Mouse (Mus musculus): ENCODE results near the gene Rab4b. TPM values are rescaled to one million over a fixed set of nuclear protein-coding genes. Genes with fewer than 3 reads are reported as not detected.

The Rab4b gene
- polyA plus RNA-seq, 1 experiment from 2014 or later = 72.6 TPM

- WGBS = 87% methylated on average over 4 of the region's 4 CpGs
- Histone ChIP-seq H3K27me3 (ENCODE audit: control insufficient read depth, insufficient read depth, low read length) (no peaks in the 10 kb centered on the region), H3K9ac (ENCODE audit: low read length) (no peak overlapping the region), H3K4me1 (ENCODE audit: control insufficient read depth, insufficient read depth, low read length) (peaks cover 4% of the 10 kb centered on the region), H3K4me2 (ENCODE audit: low read depth) (no peak overlapping the region), H3K27ac (ENCODE audit: low read depth, low read length) (no peak overlapping the region), H3K36me3 (ENCODE audit: control insufficient read depth, insufficient read depth, low read length) (peaks cover 42% of the 10 kb centered on the region), H3K9me3 (ENCODE audit: control insufficient read depth, low read length) (no peaks in the 10 kb centered on the region), H3K4me3 (ENCODE audit: low read depth, low read length) (no peak overlapping the region)
- DNase-seq (ENCODE audit: low spot score) (no peak), ATAC-seq (ENCODE audit: insufficient read depth, low FRiP score, low TSS enrichment) (no peak)
Measured at GRCm38 (mm10) chr7:27193731-27194130, 15.0 kb upstream of the Rab4b start.

GRCm38 (mm10) chr7:27192434-27192833 is 13.7 kb upstream of the Rab4b start:
- H3K9me3 ChIP-seq (ENCODE audit: control insufficient read depth, low read length) = no peaks in the 10 kb centered on the region
- peaks cover 46% of the 10 kb centered on the region for H3K36me3 ChIP-seq (ENCODE audit: control insufficient read depth, insufficient read depth, low read length)
- no peak overlapping the region for H3K4me3 ChIP-seq (ENCODE audit: low read depth, low read length)
- no peaks in the 10 kb centered on the region for H3K27me3 ChIP-seq (ENCODE audit: control insufficient read depth, insufficient read depth, low read length)
- 95% methylated on average over 5 of the region's 5 CpGs for WGBS
- H3K9ac ChIP-seq (ENCODE audit: low read length) = no peak overlapping the region
- DNase-seq (ENCODE audit: low spot score) (no peak), ATAC-seq (ENCODE audit: insufficient read depth, low FRiP score, low TSS enrichment) (no peak)
- peaks cover 4% of the 10 kb centered on the region for H3K4me1 ChIP-seq (ENCODE audit: control insufficient read depth, insufficient read depth, low read length)
- H3K27ac ChIP-seq (ENCODE audit: low read depth, low read length) = no peak overlapping the region
- H3K4me2 ChIP-seq (ENCODE audit: low read depth) = no peak overlapping the region

GRCm38 (mm10) chr7:27189271-27189931 is 10.7 kb upstream of the Rab4b start:
- DNase-seq (ENCODE audit: low spot score) (no peak), ATAC-seq (ENCODE audit: insufficient read depth, low FRiP score, low TSS enrichment) (no peak)
- no peak overlapping the region for H3K27ac ChIP-seq (ENCODE audit: low read depth, low read length)
- no peaks in the 10 kb centered on the region for H3K27me3 ChIP-seq (ENCODE audit: control insufficient read depth, insufficient read depth, low read length)
- peaks cover 68% of the 10 kb centered on the region for H3K36me3 ChIP-seq (ENCODE audit: control insufficient read depth, insufficient read depth, low read length)
- WGBS = 97% methylated on average over 10 of the region's 10 CpGs
- no peak overlapping the region for H3K4me3 ChIP-seq (ENCODE audit: low read depth, low read length)
- peaks cover under 1% of the 10 kb centered on the region for H3K4me1 ChIP-seq (ENCODE audit: control insufficient read depth, insufficient read depth, low read length)
- no peak overlapping the region for H3K4me2 ChIP-seq (ENCODE audit: low read depth)
- no peaks in the 10 kb centered on the region for H3K9me3 ChIP-seq (ENCODE audit: control insufficient read depth, low read length)
- H3K9ac ChIP-seq (ENCODE audit: low read length) = no peak overlapping the region

- peaks cover 47% of the 10 kb centered on the region for H3K36me3 ChIP-seq (ENCODE audit: control insufficient read depth, insufficient read depth, low read length)
- H3K4me2 ChIP-seq (ENCODE audit: low read depth) = no peak overlapping the region
- no peaks in the 10 kb centered on the region for H3K27me3 ChIP-seq (ENCODE audit: control insufficient read depth, insufficient read depth, low read length)
- no peaks in the 10 kb centered on the region for H3K9me3 ChIP-seq (ENCODE audit: control insufficient read depth, low read length)
- ATAC-seq (ENCODE audit: insufficient read depth, low FRiP score, low TSS enrichment) = no peak
- no peak for DNase-seq (ENCODE audit: low spot score)
- H3K4me1 ChIP-seq (ENCODE audit: control insufficient read depth, insufficient read depth, low read length) = no peaks in the 10 kb centered on the region
- WGBS = 92% methylated on average over 5 of the region's 5 CpGs
- no peak overlapping the region for H3K4me3 ChIP-seq (ENCODE audit: low read depth, low read length)
- no peak overlapping the region for H3K27ac ChIP-seq (ENCODE audit: low read depth, low read length)
- H3K9ac ChIP-seq (ENCODE audit: low read length) = no peak overlapping the region
Measured at GRCm38 (mm10) chr7:27185986-27186385, 7.3 kb upstream of the Rab4b start.

- H3K9ac ChIP-seq (ENCODE audit: low read length) = no peak overlapping the region
- H3K36me3 ChIP-seq (ENCODE audit: control insufficient read depth, insufficient read depth, low read length) = peaks cover 37% of the 10 kb centered on the region
- DNase-seq (ENCODE audit: low spot score) (peak; percentile 50), ATAC-seq (ENCODE audit: insufficient read depth, low FRiP score, low TSS enrichment) (no peak; the same call in 1 of the 2 replicates)
- H3K27ac ChIP-seq (ENCODE audit: low read depth, low read length) = no peak overlapping the region
- H3K4me3 ChIP-seq (ENCODE audit: low read depth, low read length) = no peak overlapping the region
- H3K27me3 ChIP-seq (ENCODE audit: control insufficient read depth, insufficient read depth, low read length) = no peaks in the 10 kb centered on the region
- H3K4me2 ChIP-seq (ENCODE audit: low read depth) = no peak overlapping the region
- no peaks in the 10 kb centered on the region for H3K4me1 ChIP-seq (ENCODE audit: control insufficient read depth, insufficient read depth, low read length)
- 78% methylated on average over 3 of the region's 3 CpGs for WGBS
- no peaks in the 10 kb centered on the region for H3K9me3 ChIP-seq (ENCODE audit: control insufficient read depth, low read length)
Measured at GRCm38 (mm10) chr7:27184964-27185363, 6.3 kb upstream of the Rab4b start.

- DNase-seq (ENCODE audit: low spot score) (no peak), ATAC-seq (ENCODE audit: insufficient read depth, low FRiP score, low TSS enrichment) (no peak)
- Histone ChIP-seq H3K4me2 (ENCODE audit: low read depth) (no peak overlapping the region), H3K9ac (ENCODE audit: low read length) (no peak overlapping the region), H3K4me3 (ENCODE audit: low read depth, low read length) (no peak overlapping the region), H3K27me3 (ENCODE audit: control insufficient read depth, insufficient read depth, low read length) (no peaks in the 10 kb centered on the region), H3K36me3 (ENCODE audit: control insufficient read depth, insufficient read depth, low read length) (peaks cover 23% of the 10 kb centered on the region), H3K4me1 (ENCODE audit: control insufficient read depth, insufficient read depth, low read length) (peaks cover 5% of the 10 kb centered on the region), H3K27ac (ENCODE audit: low read depth, low read length) (no peak overlapping the region), H3K9me3 (ENCODE audit: control insufficient read depth, low read length) (no peaks in the 10 kb centered on the region)
- WGBS = 91% methylated on average over 1 of the region's 1 CpGs
Measured at GRCm38 (mm10) chr7:27182498-27182897, 3.8 kb upstream of the Rab4b start.

- 71% methylated on average over 14 of the region's 14 CpGs for WGBS
- peaks cover 5% of the 10 kb centered on the region for H3K4me1 ChIP-seq (ENCODE audit: control insufficient read depth, insufficient read depth, low read length)
- no peak within 1 kb of the TSS for H3K27ac ChIP-seq (ENCODE audit: low read depth, low read length)
- H3K36me3 ChIP-seq (ENCODE audit: control insufficient read depth, insufficient read depth, low read length) = peaks cover 15% of the 10 kb centered on the region
- H3K27me3 ChIP-seq (ENCODE audit: control insufficient read depth, insufficient read depth, low read length) = no peaks in the 10 kb centered on the region
- ATAC-seq (ENCODE audit: insufficient read depth, low FRiP score, low TSS enrichment) (no peak), DNase-seq (ENCODE audit: low spot score) (peak; percentile 4)
- H3K9me3 ChIP-seq (ENCODE audit: control insufficient read depth, low read length) = no peaks in the 10 kb centered on the region
- H3K9ac ChIP-seq (ENCODE audit: low read length) = no peak within 1 kb of the TSS
- no peak within 1 kb of the TSS for H3K4me2 ChIP-seq (ENCODE audit: low read depth)
- H3K4me3 ChIP-seq (ENCODE audit: low read depth, low read length) = no peak within 1 kb of the TSS
Measured at GRCm38 (mm10) chr7:27180837-27181695, 2.4 kb upstream of the Rab4b start, which contains the start of the genes Gm21983 and Mia. TSS of gene Gm21983 (minus strand) at chr7:27181086. TSS of gene Mia (minus strand) at chr7:27181157.

- Histone ChIP-seq H3K4me2 (ENCODE audit: low read depth) (no peak overlapping the region), H3K9me3 (ENCODE audit: control insufficient read depth, low read length) (no peaks in the 10 kb centered on the region), H3K27me3 (ENCODE audit: control insufficient read depth, insufficient read depth, low read length) (no peaks in the 10 kb centered on the region), H3K27ac (ENCODE audit: low read depth, low read length) (no peak overlapping the region), H3K9ac (ENCODE audit: low read length) (no peak overlapping the region), H3K4me3 (ENCODE audit: low read depth, low read length) (no peak overlapping the region), H3K36me3 (ENCODE audit: control insufficient read depth, insufficient read depth, low read length) (peaks cover 5% of the 10 kb centered on the region), H3K4me1 (ENCODE audit: control insufficient read depth, insufficient read depth, low read length) (peaks cover 5% of the 10 kb centered on the region)
- WGBS = 74% methylated on average over 5 of the region's 5 CpGs
- ATAC-seq (ENCODE audit: insufficient read depth, low FRiP score, low TSS enrichment) = no peak
- peak; percentile 5 for DNase-seq (ENCODE audit: low spot score)
Measured at GRCm38 (mm10) chr7:27180036-27180435, 1.3 kb upstream of the Rab4b start.
